Mouse (Mus musculus): ENCODE measurements around the gene Prkce.
A peak's percentile ranks its signal among the peaks of the same experiment; 100 is the strongest.

DNA sequence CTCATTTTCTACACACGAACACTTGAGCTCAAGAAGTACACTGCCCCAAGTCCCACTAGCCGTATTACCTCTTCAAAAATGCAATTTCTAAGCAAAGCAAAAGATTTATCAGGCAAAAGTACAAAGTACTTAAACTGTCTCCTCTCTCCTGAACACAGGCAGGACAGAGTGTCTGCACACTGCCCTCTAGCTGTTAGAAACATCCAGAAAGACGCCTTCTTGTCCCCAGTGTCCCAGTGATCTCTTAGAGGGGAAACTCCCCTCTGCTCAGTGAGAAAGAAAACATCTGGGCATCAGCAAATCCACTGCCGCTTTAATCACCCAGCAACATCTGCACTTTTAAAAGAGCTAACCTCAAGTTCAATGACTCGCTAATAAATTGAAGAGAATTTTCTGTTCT is 35.1 kb upstream of the Prkce start:
- TF ChIP-seq CTCF (IDR thresholded peaks at IDR 0.05; ENCODE audit: low read depth) (peak; percentile 41), EP300 (IDR thresholded peaks at IDR 0.05; ENCODE audit: low read depth) (no peak)
